Mouse (Mus musculus): ENCODE measurements around the gene Hdac4.

- TF ChIP-seq CTCF (IDR thresholded peaks at IDR 0.05; ENCODE audit: extremely low read depth, insufficient read depth, low read length) (no peak), POLR2A (IDR thresholded peaks at IDR 0.05; ENCODE audit: extremely low read depth, insufficient read depth, low read length) (no peak)
Observed at GRCm38 (mm10) chr1:92087343-92087742, 108.2 kb downstream of the Hdac4 start.
